Mouse (Mus musculus) liver (tissue): ENCODE data around the gene Timm29.
"Not testable (repeated sequence)": the region's sequence is repeated elsewhere in the genome, so short reads cannot be mapped to it uniquely, and the experiment has no call there.

Experiments used
- DNase-seq: peaks from one replicate; pipeline ENCODE4 v3.0.0-alpha.2; 2020; ENCODE audit warnings: mixed read lengths

The Timm29 gene

GRCm38 (mm10) chr9:21585401-21585800 lies 7.1 kb upstream of the Timm29 start:
- no peak for DNase-seq

- DNase-seq: no peak
Measured at GRCm38 (mm10) chr9:21587678-21588349, 4.7 kb upstream of the Timm29 start.

- DNase-seq: no peak
Measured at GRCm38 (mm10) chr9:21588350-21588749, 4.2 kb upstream of the Timm29 start.

GRCm38 (mm10) chr9:21589538-21589937 lies 3.0 kb upstream of the Timm29 start:
- DNase-seq: no peak

GRCm38 (mm10) chr9:21591127-21591830 lies 1.2 kb upstream of the Timm29 start:
- DNase-seq: no peak

- no peak for DNase-seq
Measured at GRCm38 (mm10) chr9:21591831-21592702, 455 bp upstream of the Timm29 start.

GRCm38 (mm10) chr9:21593122-21593721 lies 700 bp downstream of the Timm29 start:
- peak; percentile 48 for DNase-seq

- not testable (repeated sequence) for DNase-seq
Measured at GRCm38 (mm10) chr9:21594350-21594749, 1.8 kb downstream of the Timm29 start.

GRCm38 (mm10) chr9:21594838-21595237 lies 2.3 kb downstream of the Timm29 start:
- DNase-seq: no peak

GRCm38 (mm10) chr9:21598198-21598597 lies 5.7 kb downstream of the Timm29 start:
- DNase-seq: no peak

GRCm38 (mm10) chr9:21600186-21600585 lies 7.7 kb downstream of the Timm29 start:
- DNase-seq: peak; percentile 39

- DNase-seq: no peak
Measured at GRCm38 (mm10) chr9:21601073-21601472, 8.6 kb downstream of the Timm29 start.

GRCm38 (mm10) chr9:21601722-21602399 lies 9.3 kb downstream of the Timm29 start:
- DNase-seq: peak; percentile 73

- DNase-seq: no peak
Measured at GRCm38 (mm10) chr9:21604119-21604518, 11.6 kb downstream of the Timm29 start.

- no peak for DNase-seq
Measured at GRCm38 (mm10) chr9:21605865-21606264, 13.3 kb downstream of the Timm29 start.

- no peak for DNase-seq
Measured at GRCm38 (mm10) chr9:21606648-21607047, 14.1 kb downstream of the Timm29 start.

GRCm38 (mm10) chr9:21609861-21610260 lies 17.3 kb downstream of the Timm29 start:
- no peak for DNase-seq

- no peak for DNase-seq
Measured at GRCm38 (mm10) chr9:21614864-21615616, 22.5 kb downstream of the Timm29 start.

GRCm38 (mm10) chr9:21615617-21616231 lies 23.2 kb downstream of the Timm29 start, which contains the start of gene Smarca4:
TSS of gene Smarca4 (plus strand) at chr9:21616169.
- peak; percentile 99 for DNase-seq

- peak; percentile 84 for DNase-seq
Measured at GRCm38 (mm10) chr9:21616232-21616781, 23.8 kb downstream of the Timm29 start.

GRCm38 (mm10) chr9:21617066-21617465 lies 24.5 kb downstream of the Timm29 start:
- DNase-seq: peak; percentile 54
